Mouse (Mus musculus): Measurements from ENCODE around the gene Rbks. TPM values are rescaled to one million over a fixed set of nuclear protein-coding genes. Genes with fewer than 3 reads are reported as not detected.

Rbks gene
- polyA plus RNA-seq, 1 experiment from 2014 or later, result 2.1 TPM

- H3K9me3 ChIP-seq (replicated peaks), result no peaks in the 10 kb centered on the region
- no peak overlapping the region for H3K27ac ChIP-seq
- WGBS, result 91% methylated on average over 5 of the region's 5 CpGs
These were observed 7.5 kb upstream of the Rbks start for GRCm38 (mm10) chr5:31704971-31705370.

GRCm38 (mm10) chr5:31699397-31699796, 2.0 kb upstream of the Rbks start:
- no peaks in the 10 kb centered on the region for H3K27me3 ChIP-seq
- H3K9ac ChIP-seq, result no peak overlapping the region
- H3K4me3 ChIP-seq, result no peak overlapping the region
- no peak overlapping the region for H3K27ac ChIP-seq
- H3K36me3 ChIP-seq (ENCODE audit: poor library complexity, severe bottlenecking), result no peaks in the 10 kb centered on the region
- H3K9me3 ChIP-seq (replicated peaks), result no peaks in the 10 kb centered on the region
- H3K4me1 ChIP-seq, result peaks cover 13% of the 10 kb centered on the region
- no peak for ATAC-seq
- no peak overlapping the region for H3K4me2 ChIP-seq

More at GRCm38 (mm10) chr5:31704971-31705370, 7.5 kb upstream of the Rbks start:
- no peaks in the 10 kb centered on the region for H3K27me3 ChIP-seq
- H3K9ac ChIP-seq, result no peak overlapping the region
- H3K4me3 ChIP-seq, result no peak overlapping the region
- ATAC-seq, result no peak
- no peaks in the 10 kb centered on the region for H3K36me3 ChIP-seq (ENCODE audit: poor library complexity, severe bottlenecking)
- H3K4me1 ChIP-seq, result no peaks in the 10 kb centered on the region
- no peak overlapping the region for H3K4me2 ChIP-seq

GRCm38 (mm10) chr5:31698931-31699330, 1.5 kb upstream of the Rbks start:
- no peak overlapping the region for H3K9ac ChIP-seq

GRCm38 (mm10) chr5:31698297-31698726, 885 bp upstream of the Rbks start:
- 6% methylated on average over 16 of the region's 16 CpGs for WGBS
- peaks cover 13% of the 10 kb centered on the region for H3K4me1 ChIP-seq
- H3K36me3 ChIP-seq (ENCODE audit: poor library complexity, severe bottlenecking), result no peaks in the 10 kb centered on the region
- H3K4me2 ChIP-seq, result peak overlapping the region; percentile 78
- H3K4me3 ChIP-seq, result peak overlapping the region; percentile 67
- no peaks in the 10 kb centered on the region for H3K27me3 ChIP-seq
- no peaks in the 10 kb centered on the region for H3K9me3 ChIP-seq (replicated peaks)
- peak; percentile 86 for ATAC-seq
- peak overlapping the region; percentile 85 for H3K9ac ChIP-seq
- H3K27ac ChIP-seq, result peak overlapping the region; percentile 87

More at GRCm38 (mm10) chr5:31698931-31699330, 1.5 kb upstream of the Rbks start:
- peaks cover 13% of the 10 kb centered on the region for H3K4me1 ChIP-seq
- no peak overlapping the region for H3K4me3 ChIP-seq
- WGBS, result 32% methylated on average over 4 of the region's 4 CpGs
- no peaks in the 10 kb centered on the region for H3K27me3 ChIP-seq
- H3K9me3 ChIP-seq (replicated peaks), result no peaks in the 10 kb centered on the region
- no peaks in the 10 kb centered on the region for H3K36me3 ChIP-seq (ENCODE audit: poor library complexity, severe bottlenecking)
- peak overlapping the region; percentile 78; the same call in 1 of the 2 replicates for H3K4me2 ChIP-seq
- ATAC-seq, result no peak
- no peak overlapping the region for H3K27ac ChIP-seq

GRCm38 (mm10) chr5:31697644-31698296, 343 bp upstream of the Rbks start, which contains the start of gene Babam2:
Gene Babam2, plus strand, starts transcription at chr5:31697684.
- ATAC-seq, result peak; percentile 96
- H3K4me2 ChIP-seq, result peak within 1 kb of the TSS; percentile 78
- peak within 1 kb of the TSS; percentile 67 for H3K4me3 ChIP-seq
- H3K36me3 ChIP-seq (ENCODE audit: poor library complexity, severe bottlenecking), result no peaks in the 10 kb centered on the region
- H3K9ac ChIP-seq, result peak within 1 kb of the TSS; percentile 85
- H3K9me3 ChIP-seq (replicated peaks), result no peaks in the 10 kb centered on the region
- H3K4me1 ChIP-seq, result peaks cover 13% of the 10 kb centered on the region
- peak within 1 kb of the TSS; percentile 87 for H3K27ac ChIP-seq
- under 1% methylated on average over 71 of the region's 71 CpGs for WGBS
- no peaks in the 10 kb centered on the region for H3K27me3 ChIP-seq

- Histone ChIP-seq H3K36me3 (ENCODE audit: poor library complexity, severe bottlenecking) (no peaks in the 10 kb centered on the region), H3K27ac (no peak overlapping the region), H3K27me3 (no peaks in the 10 kb centered on the region), H3K4me3 (no peak overlapping the region), H3K9me3 (replicated peaks) (no peaks in the 10 kb centered on the region), H3K4me1 (peaks cover 7% of the 10 kb centered on the region), H3K9ac (no peak overlapping the region), H3K4me2 (no peak overlapping the region)
- ATAC-seq, result no peak
These were observed 4.2 kb downstream of the Rbks start for GRCm38 (mm10) chr5:31693191-31693590.

- 89% methylated on average over 3 of the region's 3 CpGs for WGBS
- Histone ChIP-seq H3K4me3 (no peak overlapping the region), H3K9ac (no peak overlapping the region), H3K4me2 (no peak overlapping the region), H3K27me3 (no peaks in the 10 kb centered on the region), H3K27ac (no peak overlapping the region), H3K9me3 (replicated peaks) (no peaks in the 10 kb centered on the region), H3K4me1 (no peaks in the 10 kb centered on the region), H3K36me3 (ENCODE audit: poor library complexity, severe bottlenecking) (no peaks in the 10 kb centered on the region)
- ATAC-seq, result no peak
These were observed 9.5 kb downstream of the Rbks start for GRCm38 (mm10) chr5:31687972-31688371.

- H3K9me3 ChIP-seq (replicated peaks), result no peaks in the 10 kb centered on the region
- no peak overlapping the region for H3K4me3 ChIP-seq
- no peak for ATAC-seq
- no peak overlapping the region for H3K9ac ChIP-seq
- no peaks in the 10 kb centered on the region for H3K36me3 ChIP-seq (ENCODE audit: poor library complexity, severe bottlenecking)
- H3K27ac ChIP-seq, result no peak overlapping the region
- 36% methylated on average over 2 of the region's 2 CpGs for WGBS
- H3K27me3 ChIP-seq, result no peaks in the 10 kb centered on the region
- H3K4me1 ChIP-seq, result no peaks in the 10 kb centered on the region
- no peak overlapping the region for H3K4me2 ChIP-seq
These were observed 11.4 kb downstream of the Rbks start for GRCm38 (mm10) chr5:31686040-31686439.

GRCm38 (mm10) chr5:31682305-31682704, 15.1 kb downstream of the Rbks start:
- Histone ChIP-seq H3K4me2 (no peak overlapping the region), H3K9me3 (replicated peaks) (no peaks in the 10 kb centered on the region), H3K27me3 (no peaks in the 10 kb centered on the region), H3K36me3 (ENCODE audit: poor library complexity, severe bottlenecking) (no peaks in the 10 kb centered on the region), H3K4me1 (no peaks in the 10 kb centered on the region), H3K9ac (no peak overlapping the region), H3K27ac (no peak overlapping the region), H3K4me3 (no peak overlapping the region)
- ATAC-seq, result no peak
- 91% methylated on average over 1 of the region's 1 CpGs for WGBS

- no peak for ATAC-seq
- H3K9ac ChIP-seq, result no peak overlapping the region
- no peaks in the 10 kb centered on the region for H3K9me3 ChIP-seq (replicated peaks)
- no peaks in the 10 kb centered on the region for H3K36me3 ChIP-seq (ENCODE audit: poor library complexity, severe bottlenecking)
- no peaks in the 10 kb centered on the region for H3K4me1 ChIP-seq
- no peak overlapping the region for H3K27ac ChIP-seq
- WGBS, result 83% methylated on average over 4 of the region's 4 CpGs
- H3K4me3 ChIP-seq, result no peak overlapping the region
- no peak overlapping the region for H3K4me2 ChIP-seq
- no peaks in the 10 kb centered on the region for H3K27me3 ChIP-seq
These were observed 17.2 kb downstream of the Rbks start for GRCm38 (mm10) chr5:31680183-31680582.

GRCm38 (mm10) chr5:31678000-31678399, 19.4 kb downstream of the Rbks start:
- H3K36me3 ChIP-seq (ENCODE audit: poor library complexity, severe bottlenecking), result no peaks in the 10 kb centered on the region
- H3K4me1 ChIP-seq, result no peaks in the 10 kb centered on the region
- H3K27me3 ChIP-seq, result no peaks in the 10 kb centered on the region
- H3K27ac ChIP-seq, result no peak overlapping the region
- 89% methylated on average over 1 of the region's 1 CpGs for WGBS
- ATAC-seq, result no peak
- no peak overlapping the region for H3K4me2 ChIP-seq
- no peaks in the 10 kb centered on the region for H3K9me3 ChIP-seq (replicated peaks)
- no peak overlapping the region for H3K9ac ChIP-seq
- H3K4me3 ChIP-seq, result no peak overlapping the region

GRCm38 (mm10) chr5:31673431-31673830, 24.0 kb downstream of the Rbks start:
- Histone ChIP-seq H3K36me3 (ENCODE audit: poor library complexity, severe bottlenecking) (no peaks in the 10 kb centered on the region), H3K4me2 (no peak overlapping the region), H3K9me3 (replicated peaks) (no peaks in the 10 kb centered on the region), H3K4me3 (no peak overlapping the region), H3K4me1 (no peaks in the 10 kb centered on the region), H3K27ac (no peak overlapping the region), H3K9ac (no peak overlapping the region), H3K27me3 (no peaks in the 10 kb centered on the region)
- WGBS, result 71% methylated on average over 2 of the region's 2 CpGs
- ATAC-seq, result no peak

GRCm38 (mm10) chr5:31671137-31671536, 26.3 kb downstream of the Rbks start:
- H3K4me3 ChIP-seq, result no peak overlapping the region
- H3K4me2 ChIP-seq, result no peak overlapping the region
- 73% methylated on average over 2 of the region's 2 CpGs for WGBS
- no peak for ATAC-seq
- no peak overlapping the region for H3K9ac ChIP-seq
- no peaks in the 10 kb centered on the region for H3K4me1 ChIP-seq
- H3K27ac ChIP-seq, result no peak overlapping the region
- no peaks in the 10 kb centered on the region for H3K36me3 ChIP-seq (ENCODE audit: poor library complexity, severe bottlenecking)
- no peaks in the 10 kb centered on the region for H3K27me3 ChIP-seq
- no peaks in the 10 kb centered on the region for H3K9me3 ChIP-seq (replicated peaks)
